Mouse (Mus musculus) megakaryocyte, embryonic 14.5 days (primary cell): ENCODE measurements around the gene Muc5b. TPM values are rescaled to one million over a fixed set of nuclear protein-coding genes. Genes with fewer than 3 reads are reported as not detected.
A peak's percentile ranks its signal among the peaks of the same experiment; 100 is the strongest.

ENCODE experiments used
- H3K27me3 ChIP-seq: replicated peaks from 2 replicates; pipeline ENCODE3; 2012; ENCODE audit warnings: inconsistent platforms
- H3K36me3 ChIP-seq: replicated peaks from 2 replicates; pipeline ENCODE3; 2012; ENCODE audit warnings: low read length, inconsistent platforms, mixed read lengths
- H3K4me1 ChIP-seq: 2 replicates; pipeline ENCODE4 v1.6.1; 2012; ENCODE audit warnings: inconsistent platforms
- H3K4me3 ChIP-seq: replicated peaks from 2 replicates; pipeline ENCODE3; 2012; ENCODE audit warnings: moderate library complexity, mild to moderate bottlenecking, inconsistent platforms
- H3K9me3 ChIP-seq: 2 replicates; pipeline ENCODE4 v1.6.1; 2012; ENCODE audit warnings: inconsistent platforms
- FLI1 ChIP-seq: IDR thresholded peaks from 2 replicates; pipeline ENCODE4 v1.6.1; 2012; ENCODE audit warnings: low read length, inconsistent platforms, mixed read lengths
- GATA1 ChIP-seq: IDR thresholded peaks from 3 replicates; pipeline ENCODE4 v1.6.1; 2012; ENCODE audit warnings: mixed read lengths, low read length, inconsistent platforms, borderline replicate concordance
- polyA plus RNA-seq: library from polyadenylated mRNA; stranded (reverse); fragments of >175 nt; gene quantifications from 2 replicates; pipeline ENCODE4 v1.2.3, GENCODE M21; 2012; ENCODE audit warnings: low replicate concordance; ENCODE audit not compliant: insufficient read depth

Gene Muc5b
- polyA plus RNA-seq, 1 experiment = 0.09 TPM

GRCm38 (mm10) chr7:141822582-141823261 lies 16.1 kb upstream of the Muc5b start:
- no peak for TF ChIP-seq FLI1
- TF ChIP-seq GATA1 = no peak
- 0 out of 2 replicates have a peak, but pooled peaks cover under 1% of the 10 kb centered on the region for H3K9me3 ChIP-seq
- peaks cover 83% of the 10 kb centered on the region for H3K27me3 ChIP-seq
- H3K4me1 ChIP-seq = peaks cover 52% of the 10 kb centered on the region
- no peaks in the 10 kb centered on the region for H3K36me3 ChIP-seq
- no peak overlapping the region for H3K4me3 ChIP-seq

- Histone ChIP-seq H3K27me3 (peaks cover 79% of the 10 kb centered on the region), H3K4me3 (no peak overlapping the region), H3K9me3 (peaks cover 4% of the 10 kb centered on the region; the same call in 1 of the 2 replicates), H3K36me3 (no peaks in the 10 kb centered on the region), H3K4me1 (peaks cover 56% of the 10 kb centered on the region)
- no peak for TF ChIP-seq GATA1
- TF ChIP-seq FLI1 = no peak
These were observed 15.2 kb upstream of the Muc5b start for GRCm38 (mm10) chr7:141823699-141824098.

- Histone ChIP-seq H3K4me1 (peaks cover 56% of the 10 kb centered on the region), H3K27me3 (peaks cover 75% of the 10 kb centered on the region), H3K4me3 (no peak overlapping the region), H3K36me3 (no peaks in the 10 kb centered on the region), H3K9me3 (peaks cover 4% of the 10 kb centered on the region; the same call in 1 of the 2 replicates)
- no peak for TF ChIP-seq GATA1
- TF ChIP-seq FLI1 = no peak
These were observed 14.5 kb upstream of the Muc5b start for GRCm38 (mm10) chr7:141824398-141824797.

- Histone ChIP-seq H3K4me1 (peaks cover 65% of the 10 kb centered on the region), H3K27me3 (peaks cover 11% of the 10 kb centered on the region), H3K4me3 (peak overlapping the region; percentile 76), H3K36me3 (no peaks in the 10 kb centered on the region), H3K9me3 (peaks cover 4% of the 10 kb centered on the region; the same call in 1 of the 2 replicates)
- TF ChIP-seq GATA1 = no peak
- TF ChIP-seq FLI1 = no peak
These were observed 2.9 kb upstream of the Muc5b start for GRCm38 (mm10) chr7:141835941-141836340.

GRCm38 (mm10) chr7:141836423-141836822 lies 2.4 kb upstream of the Muc5b start:
- H3K27me3 ChIP-seq = peaks cover 12% of the 10 kb centered on the region
- peaks cover 4% of the 10 kb centered on the region; the same call in 1 of the 2 replicates for H3K9me3 ChIP-seq
- H3K4me3 ChIP-seq = peak overlapping the region; percentile 76
- H3K36me3 ChIP-seq = no peaks in the 10 kb centered on the region
- TF ChIP-seq FLI1 (no peak), GATA1 (no peak)
- peaks cover 68% of the 10 kb centered on the region for H3K4me1 ChIP-seq

GRCm38 (mm10) chr7:141840354-141840753 lies 1.5 kb downstream of the Muc5b start:
- H3K36me3 ChIP-seq = no peaks in the 10 kb centered on the region
- peaks cover 45% of the 10 kb centered on the region for H3K27me3 ChIP-seq
- H3K4me3 ChIP-seq = no peak overlapping the region
- H3K4me1 ChIP-seq = peaks cover 62% of the 10 kb centered on the region
- no peaks in the 10 kb centered on the region for H3K9me3 ChIP-seq
- TF ChIP-seq GATA1 (no peak), FLI1 (no peak)

GRCm38 (mm10) chr7:141861046-141861445 lies 22.2 kb downstream of the Muc5b start:
- Histone ChIP-seq H3K9me3 (0 out of 2 replicates have a peak, but pooled peaks cover 4% of the 10 kb centered on the region), H3K4me1 (peaks cover 30% of the 10 kb centered on the region), H3K4me3 (no peak overlapping the region), H3K36me3 (no peaks in the 10 kb centered on the region), H3K27me3 (peaks cover 57% of the 10 kb centered on the region)
- TF ChIP-seq GATA1 (no peak), FLI1 (no peak)

- no peak for TF ChIP-seq FLI1
- no peak for TF ChIP-seq GATA1
- no peaks in the 10 kb centered on the region for H3K9me3 ChIP-seq
- H3K36me3 ChIP-seq = peaks cover 71% of the 10 kb centered on the region
- peak overlapping the region; percentile 15 for H3K4me3 ChIP-seq
- H3K27me3 ChIP-seq = peaks cover 27% of the 10 kb centered on the region
- peaks cover 78% of the 10 kb centered on the region for H3K4me1 ChIP-seq
These were observed 30.8 kb downstream of the Muc5b start for GRCm38 (mm10) chr7:141869644-141870043.

GRCm38 (mm10) chr7:141870553-141870952 lies 31.7 kb downstream of the Muc5b start:
- Histone ChIP-seq H3K4me1 (peaks cover 85% of the 10 kb centered on the region), H3K36me3 (peaks cover 80% of the 10 kb centered on the region), H3K4me3 (no peak overlapping the region), H3K27me3 (peaks cover 18% of the 10 kb centered on the region), H3K9me3 (no peaks in the 10 kb centered on the region)
- TF ChIP-seq FLI1 (no peak), GATA1 (no peak)

- peaks cover 98% of the 10 kb centered on the region for H3K4me1 ChIP-seq
- no peaks in the 10 kb centered on the region for H3K27me3 ChIP-seq
- H3K36me3 ChIP-seq = peaks cover 100% of the 10 kb centered on the region
- peak overlapping the region; percentile 25 for H3K4me3 ChIP-seq
- TF ChIP-seq GATA1 (no peak), FLI1 (no peak)
- H3K9me3 ChIP-seq = peaks cover 2% of the 10 kb centered on the region
These were observed 36.0 kb downstream of the Muc5b start for GRCm38 (mm10) chr7:141874891-141875290.

GRCm38 (mm10) chr7:141878813-141879212 lies 39.9 kb downstream of the Muc5b start:
- H3K27me3 ChIP-seq = no peaks in the 10 kb centered on the region
- peaks cover 9% of the 10 kb centered on the region for H3K9me3 ChIP-seq
- no peak overlapping the region for H3K4me3 ChIP-seq
- peaks cover 98% of the 10 kb centered on the region for H3K4me1 ChIP-seq
- H3K36me3 ChIP-seq = peaks cover 99% of the 10 kb centered on the region
- no peak for TF ChIP-seq FLI1
- TF ChIP-seq GATA1 = no peak
